11 mouse cellular contexts compared by ENCODE assay signal in the genomic region with DNA sequence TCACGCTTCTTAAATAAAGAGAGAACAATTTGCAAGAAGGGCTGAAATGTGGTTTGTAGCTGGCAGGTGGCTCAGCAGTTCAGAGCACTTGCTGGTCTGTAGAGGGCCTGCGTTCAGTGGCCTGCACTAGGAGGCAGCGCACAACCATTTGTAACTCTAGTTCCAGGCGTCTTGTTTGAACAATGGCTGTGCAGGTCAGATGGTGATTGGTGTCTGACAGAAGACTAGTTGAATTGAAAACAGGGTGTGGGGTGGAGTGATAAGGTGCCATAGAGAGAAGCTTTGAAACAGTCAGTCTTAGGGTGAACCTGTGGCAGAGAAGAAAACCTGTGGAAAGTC. TPM values are rescaled to one million over a fixed set of nuclear protein-coding genes. Genes with fewer than 3 reads are reported as not detected.
DNase-seq lines count a peak whose midpoint lies in the region; ATAC-seq lines count a peak whose summit lies in the region.
"Had no signal": no experiment of that assay in that cellular context is flagged by ENCODE, and none has a peak within 500 bp of the region (broad histone marks: within the 10 kb centered on the region; RNA-seq: fewer than 3 reads in every experiment).

No protein-coding gene starts in this region.

- H3K4me1 ChIP-seq in heart, embryonic 15.5 days (replicated peaks), result peaks cover 76% of the 10 kb centered on the region

- H3K36me3 ChIP-seq in heart, embryonic 15.5 days, result no peaks in the 10 kb centered on the region

- H3K4me2 ChIP-seq in heart, embryonic 15.5 days, result no peak overlapping the region

- H3K9me3 ChIP-seq in heart, embryonic 15.5 days (replicated peaks), result no peaks in the 10 kb centered on the region

- DNase-seq in heart, postnatal 4 days, result no peak
- peak; percentile 38 for DNase-seq in thymus, postnatal 0 days (ENCODE audit: low spot score)
- no peak for DNase-seq in thymus, postnatal 4 days
- DNase-seq in liver, result peak; percentile 61
- DNase-seq in cerebellum, adult 9-10 months, result no peak
- no peak for DNase-seq in MN1 (ENCODE audit: low spot score)
- no peak for DNase-seq in left cerebral cortex, postnatal 36 days (ENCODE audit: low spot score in 2 of 2)
- DNase-seq: cerebellum, adult 8-10 months; gastrocnemius, postnatal 36 days had no signal

- intact Hi-C loops in left cerebral cortex, postnatal 36 days (cut with DNase I), result no loop called here

- no peak overlapping the region for H3K4me3 ChIP-seq in heart, embryonic 15.5 days

- no peak overlapping the region for H3K9ac ChIP-seq in heart, embryonic 15.5 days

- peak overlapping the region; percentile 24; the same call in 1 of the 2 replicates for H3K27ac ChIP-seq in heart, embryonic 15.5 days

- WGBS in heart, embryonic 15.5 days, result 50% methylated on average over 4 of the region's 4 CpGs

- H3K27me3 ChIP-seq in heart, embryonic 15.5 days, result no peaks in the 10 kb centered on the region
- H3K27me3 ChIP-seq: Patski had no signal

- ATAC-seq in heart, embryonic 15.5 days (replicated peaks; ENCODE audit: insufficient number of reproducible peaks, insufficient read depth, low FRiP score, low read depth), result no peak
- ATAC-seq: Patski had no signal

RNA-seq across cellular contexts. Expression of a gene that starts 17.0 kb away (rescaled TPM):
- 73.8 and 106 TPM in 2 replicates for polyA plus RNA-seq in heart, embryonic 15.5 days (2015; fragmentation: Nextera tagmentation; extraction: Ambion mirVana)
- 10 to 100 TPM; 79.0 to 84.5 TPM for total RNA-seq in heart, postnatal 4 days (2021)
- polyA plus RNA-seq in thymus, postnatal 0 days (2015; fragmentation: Nextera tagmentation; extraction: Ambion mirVana), result 152 and 161 TPM in 2 replicates
- 100 to 1,000 TPM; 183 to 198 TPM for total RNA-seq in left cerebral cortex, postnatal 36 days (2021)

RNA-seq across cellular contexts. Expression of a gene that starts 36.3 kb away (rescaled TPM):
- 7.4 and 11.9 TPM in 2 replicates for polyA plus RNA-seq in heart, embryonic 15.5 days (2015; fragmentation: Nextera tagmentation; extraction: Ambion mirVana)
- 1 to 10 TPM; 6.1 to 8.3 TPM for total RNA-seq in heart, postnatal 4 days (2021)
- polyA plus RNA-seq in thymus, postnatal 0 days (2015; fragmentation: Nextera tagmentation; extraction: Ambion mirVana), result 34.1 and 34.4 TPM in 2 replicates
- total RNA-seq in left cerebral cortex, postnatal 36 days (2021), result 10 to 100 TPM in 1 of 2 experiments, 1 to 10 TPM in 1; 9.5 to 14.2 TPM

RNA-seq across cellular contexts. Expression of a gene that starts 48.6 kb away (rescaled TPM):
- 0.22 and 0.25 TPM in 2 replicates for polyA plus RNA-seq in heart, embryonic 15.5 days (2015; fragmentation: Nextera tagmentation; extraction: Ambion mirVana)
- under 1 TPM; 0.52 to 0.95 TPM for total RNA-seq in heart, postnatal 4 days (2021)
- polyA plus RNA-seq in thymus, postnatal 0 days (2015; fragmentation: Nextera tagmentation; extraction: Ambion mirVana), result 0.15 and 0.26 TPM in 2 replicates
- total RNA-seq in left cerebral cortex, postnatal 36 days (2021), result 1 to 10 TPM; 3.6 to 4.7 TPM
- total RNA-seq: gastrocnemius, postnatal 36 days had no signal

Comparison
In these comparisons a context has a peak if more than half of its experiments do, and no peak if none do; other contexts are left out.
1. DNase-seq: peak in thymus, postnatal 0 days (single experiment) and liver (single experiment); none in heart, postnatal 4 days (single experiment), thymus, postnatal 4 days (single experiment), cerebellum, adult 9-10 months (single experiment), MN1 (single experiment) and left cerebral cortex, postnatal 36 days (0 of 2).